Comparison of ENCODE assay signal across 9 mouse cellular contexts in genomic region chr9:59658146-59658545, GRCm38 (mm10). TPM values are rescaled to one million over a fixed set of nuclear protein-coding genes. Genes with fewer than 3 reads are reported as not detected.
DNase-seq lines count a peak whose midpoint lies in the region; ATAC-seq and TF ChIP-seq lines count a peak whose summit lies in the region.
"Had no signal": no experiment of that assay in that cellular context is flagged by ENCODE, and none has a peak within 500 bp of the region (broad histone marks: within the 10 kb centered on the region; RNA-seq: fewer than 3 reads in every experiment).

No protein-coding gene starts in this region.

- DNase-seq in frontal cortex, postnatal 36 days (ENCODE audit: low spot score in 2 of 2), result no peak
- no peak for DNase-seq in urinary bladder, adult 18-20 months (ENCODE audit: low spot score in 2 of 2)
- DNase-seq in spleen, adult 12 weeks (ENCODE audit: low spot score), result no peak

- no peak for TF ChIP-seq CTCF in small intestine, adult 2 months (IDR thresholded peaks at IDR 0.05; ENCODE audit: extremely low read depth, insufficient read length, insufficient replicate concordance, low read depth, low read length)

- H3K36me3 ChIP-seq in megakaryocyte, embryonic 14.5 days (replicated peaks; ENCODE audit: low read length), result peaks cover 38% of the 10 kb centered on the region
- peaks cover 34% of the 10 kb centered on the region for H3K36me3 ChIP-seq in embryonic facial prominence, embryonic 13.5 days
- H3K36me3 ChIP-seq in intestine, embryonic 16.5 days (ENCODE audit: control insufficient read depth, insufficient read depth, low read length), result 0 out of 2 replicates have a peak, but pooled peaks cover 7% of the 10 kb centered on the region
- H3K36me3 ChIP-seq in small intestine, adult 2 months (ENCODE audit: control insufficient read depth, insufficient read depth, low read length), result peaks cover 19% of the 10 kb centered on the region

- 2% methylated on average over 4 of the region's 4 CpGs for WGBS in embryonic facial prominence, embryonic 13.5 days
- 6% methylated on average over 4 of the region's 4 CpGs for WGBS in intestine, embryonic 16.5 days
- WGBS in small intestine, adult 2 months, result 43% methylated on average over 4 of the region's 4 CpGs

- peak overlapping the region; percentile 93 for H3K27ac ChIP-seq in embryonic facial prominence, embryonic 13.5 days
- peak overlapping the region; percentile 96; the same call in 1 of the 2 replicates for H3K27ac ChIP-seq in intestine, embryonic 16.5 days (ENCODE audit: low read length)
- H3K27ac ChIP-seq in small intestine, adult 2 months (ENCODE audit: insufficient read depth, low read depth, low read length), result peak overlapping the region; percentile 19; the same call in 1 of the 2 replicates

- no peaks in the 10 kb centered on the region for H3K27me3 ChIP-seq in megakaryocyte, embryonic 14.5 days (replicated peaks)
- no peaks in the 10 kb centered on the region for H3K27me3 ChIP-seq in embryonic facial prominence, embryonic 13.5 days
- H3K27me3 ChIP-seq in intestine, embryonic 16.5 days (replicated peaks; ENCODE audit: control insufficient read depth, insufficient read depth, low read length), result no peaks in the 10 kb centered on the region
- no peaks in the 10 kb centered on the region for H3K27me3 ChIP-seq in small intestine, adult 2 months (ENCODE audit: control insufficient read depth, insufficient read depth, low read length)

- peak overlapping the region; percentile 94 for H3K4me3 ChIP-seq in megakaryocyte, embryonic 14.5 days (replicated peaks)
- H3K4me3 ChIP-seq in embryonic facial prominence, embryonic 13.5 days, result peak overlapping the region; percentile 55
- H3K4me3 ChIP-seq in intestine, embryonic 16.5 days (ENCODE audit: low read length), result peak overlapping the region; percentile 86
- no peak overlapping the region for H3K4me3 ChIP-seq in small intestine, adult 2 months (ENCODE audit: low read depth, low read length)

- TF ChIP-seq POLR2A in small intestine, adult 2 months (IDR thresholded peaks at IDR 0.05; ENCODE audit: low read depth, low read length), result no peak

- no peaks in the 10 kb centered on the region for H3K9me3 ChIP-seq in megakaryocyte, embryonic 14.5 days
- no peaks in the 10 kb centered on the region for H3K9me3 ChIP-seq in embryonic facial prominence, embryonic 13.5 days
- H3K9me3 ChIP-seq in intestine, embryonic 16.5 days (ENCODE audit: control insufficient read depth, low read length), result no peaks in the 10 kb centered on the region

- peak overlapping the region; percentile 78 for H3K9ac ChIP-seq in embryonic facial prominence, embryonic 13.5 days
- peak overlapping the region; percentile 85 for H3K9ac ChIP-seq in intestine, embryonic 16.5 days (ENCODE audit: low read depth, low read length)

- no peak for ATAC-seq in megakaryocyte, adult 5-6 weeks (ENCODE audit: poor library complexity, severe bottlenecking)
- no peak for ATAC-seq in embryonic facial prominence, embryonic 13.5 days (ENCODE audit: insufficient number of reproducible peaks, insufficient read depth, low FRiP score, low TSS enrichment, low read depth)
- no peak for ATAC-seq in intestine, embryonic 16.5 days

- peak overlapping the region; percentile 73 for H3K4me2 ChIP-seq in embryonic facial prominence, embryonic 13.5 days
- H3K4me2 ChIP-seq in intestine, embryonic 16.5 days (ENCODE audit: low read depth, low read length), result peak overlapping the region; percentile 47

- peaks cover 94% of the 10 kb centered on the region for H3K4me1 ChIP-seq in megakaryocyte, embryonic 14.5 days
- peaks cover 42% of the 10 kb centered on the region for H3K4me1 ChIP-seq in embryonic facial prominence, embryonic 13.5 days
- peaks cover 53% of the 10 kb centered on the region for H3K4me1 ChIP-seq in intestine, embryonic 16.5 days (ENCODE audit: control insufficient read depth, insufficient read depth, low read length)
- H3K4me1 ChIP-seq in small intestine, adult 2 months (ENCODE audit: control insufficient read depth, insufficient read depth, insufficient read length, low read length), result peaks cover 36% of the 10 kb centered on the region

RNA-seq across cellular contexts. Expression of gene Pkm, which starts 2.0 kb away (rescaled TPM):
- 2,403 and 2,627 TPM in 2 replicates for polyA plus RNA-seq in megakaryocyte, embryonic 14.5 days (2012; ENCODE audit: insufficient read depth, low replicate concordance)
- total RNA-seq in megakaryocyte, adult 5-6 weeks (2015), result 192 and 215 TPM in 2 replicates
- 908 and 975 TPM in 2 replicates for total RNA-seq in megakaryocyte, adult 5-6 weeks (2017)
- 1,264 and 1,360 TPM in 2 replicates for polyA plus RNA-seq in embryonic facial prominence, embryonic 13.5 days (2015; fragmentation: Nextera tagmentation; extraction: Ambion mirVana)
- polyA plus RNA-seq in intestine, embryonic 16.5 days (2015; fragmentation: Nextera tagmentation; extraction: Ambion mirVana), result 1,051 and 1,198 TPM in 2 replicates
- polyA plus RNA-seq in small intestine, adult 2 months (2012; rRNA removed), result 513 and 1,082 TPM in 2 replicates

RNA-seq across cellular contexts. Expression of gene Gramd2, which starts 21.8 kb away (rescaled TPM):
- polyA plus RNA-seq in megakaryocyte, embryonic 14.5 days (2012; ENCODE audit: insufficient read depth, low replicate concordance), result not detected in 2 replicates
- 0.58 and 0.66 TPM in 2 replicates for total RNA-seq in megakaryocyte, adult 5-6 weeks (2015)
- total RNA-seq in megakaryocyte, adult 5-6 weeks (2017), result 0.88 and 1.3 TPM in 2 replicates
- 1.6 and 2.0 TPM in 2 replicates for polyA plus RNA-seq in embryonic facial prominence, embryonic 13.5 days (2015; fragmentation: Nextera tagmentation; extraction: Ambion mirVana)
- 1.1 and 1.6 TPM in 2 replicates for polyA plus RNA-seq in intestine, embryonic 16.5 days (2015; fragmentation: Nextera tagmentation; extraction: Ambion mirVana)
- polyA plus RNA-seq in small intestine, adult 2 months (2012; rRNA removed), result 4.6 and 6.4 TPM in 2 replicates
- polyA plus RNA-seq: erythroblast, embryonic 14.5 days had no signal

RNA-seq across cellular contexts. Expression of gene Parp6, which starts 41.1 kb away (rescaled TPM):
- 5.5 and 6.2 TPM in 2 replicates for polyA plus RNA-seq in megakaryocyte, embryonic 14.5 days (2012; ENCODE audit: insufficient read depth, low replicate concordance)
- 29.8 and 35.2 TPM in 2 replicates for total RNA-seq in megakaryocyte, adult 5-6 weeks (2015)
- total RNA-seq in megakaryocyte, adult 5-6 weeks (2017), result 22.9 and 23.0 TPM in 2 replicates
- polyA plus RNA-seq in embryonic facial prominence, embryonic 13.5 days (2015; fragmentation: Nextera tagmentation; extraction: Ambion mirVana), result 36.3 and 42.5 TPM in 2 replicates
- 20.2 and 22.2 TPM in 2 replicates for polyA plus RNA-seq in intestine, embryonic 16.5 days (2015; fragmentation: Nextera tagmentation; extraction: Ambion mirVana)
- polyA plus RNA-seq in small intestine, adult 2 months (2012; rRNA removed), result 5.7 and 12.1 TPM in 2 replicates

Comparison
In these comparisons a context has a peak if more than half of its experiments do, and no peak if none do; other contexts are left out.
1. H3K27ac ChIP-seq: peak in every context shown above with its lines; median percentile 96 in intestine, embryonic 16.5 days; 93 in embryonic facial prominence, embryonic 13.5 days; 19 in small intestine, adult 2 months.